Mouse (Mus musculus): ENCODE results near the gene Rsbn1l. TPM values are rescaled to one million over a fixed set of nuclear protein-coding genes. Genes with fewer than 3 reads are reported as not detected.

Gene Rsbn1l
- polyA plus RNA-seq (2016; fragmentation: Nextera tagmentation; extraction: Ambion mirVana) = 6.4 and 6.6 TPM in 2 replicates

DNA sequence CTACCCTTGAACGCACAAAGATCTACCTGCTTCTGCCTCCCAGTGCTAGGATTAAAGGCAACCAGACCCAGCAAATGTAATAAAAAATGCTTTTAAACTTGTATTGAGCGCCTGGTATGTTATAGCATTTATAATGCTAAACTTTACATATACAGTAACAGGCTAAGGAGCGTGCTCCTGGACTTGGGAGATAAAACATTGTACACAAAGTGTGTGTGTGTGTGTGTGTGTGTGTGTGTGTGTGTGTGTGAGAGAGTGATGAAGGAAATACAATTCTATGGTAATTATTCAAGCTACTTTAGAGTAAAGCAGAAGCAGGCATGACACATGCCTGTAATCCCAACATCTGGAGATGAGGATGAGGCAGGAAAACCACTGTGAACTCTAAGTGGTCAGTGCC, at the start of gene Rsbn1l:
TSS of gene Rsbn1l (minus strand) at position 101 of the 400 bp plus-strand sequence.
- no peaks in the 10 kb centered on the region for H3K9me3 ChIP-seq (replicated peaks)
- peak within 1 kb of the TSS; percentile 4; the same call in 1 of the 2 replicates for H3K4me3 ChIP-seq
- no peak for ATAC-seq
- 85% methylated on average over 3 of the region's 3 CpGs for WGBS (ENCODE audit: insufficient replicate concordance)
- H3K4me1 ChIP-seq = peaks cover 45% of the 10 kb centered on the region
- peaks cover 32% of the 10 kb centered on the region for H3K36me3 ChIP-seq
- peak within 1 kb of the TSS; percentile 52 for H3K4me2 ChIP-seq
- peak within 1 kb of the TSS; percentile 40 for H3K9ac ChIP-seq
- no peaks in the 10 kb centered on the region for H3K27me3 ChIP-seq (replicated peaks)
- peak within 1 kb of the TSS; percentile 50 for H3K27ac ChIP-seq

DNA sequence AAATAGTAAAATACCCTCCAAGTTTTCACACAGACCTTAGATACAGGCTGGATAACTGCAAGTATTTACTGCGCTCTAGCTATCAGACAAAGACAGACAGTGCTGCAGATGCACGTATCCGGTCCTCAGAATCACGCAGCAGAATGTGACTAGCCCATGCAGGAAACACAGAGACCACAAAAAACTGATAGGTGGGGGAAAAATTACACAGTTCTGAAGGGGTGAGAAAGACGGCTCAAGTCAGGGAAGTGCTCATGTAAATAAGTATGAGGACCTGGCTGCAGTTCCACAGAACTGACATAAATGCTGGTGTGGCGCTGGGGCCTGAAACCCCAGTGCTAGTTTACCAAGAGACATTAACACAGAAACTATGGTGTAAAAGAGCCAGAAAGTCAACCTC, 46.5 kb upstream of the Rsbn1l start:
- WGBS (ENCODE audit: insufficient replicate concordance) = 27% methylated on average over 6 of the region's 6 CpGs

DNA sequence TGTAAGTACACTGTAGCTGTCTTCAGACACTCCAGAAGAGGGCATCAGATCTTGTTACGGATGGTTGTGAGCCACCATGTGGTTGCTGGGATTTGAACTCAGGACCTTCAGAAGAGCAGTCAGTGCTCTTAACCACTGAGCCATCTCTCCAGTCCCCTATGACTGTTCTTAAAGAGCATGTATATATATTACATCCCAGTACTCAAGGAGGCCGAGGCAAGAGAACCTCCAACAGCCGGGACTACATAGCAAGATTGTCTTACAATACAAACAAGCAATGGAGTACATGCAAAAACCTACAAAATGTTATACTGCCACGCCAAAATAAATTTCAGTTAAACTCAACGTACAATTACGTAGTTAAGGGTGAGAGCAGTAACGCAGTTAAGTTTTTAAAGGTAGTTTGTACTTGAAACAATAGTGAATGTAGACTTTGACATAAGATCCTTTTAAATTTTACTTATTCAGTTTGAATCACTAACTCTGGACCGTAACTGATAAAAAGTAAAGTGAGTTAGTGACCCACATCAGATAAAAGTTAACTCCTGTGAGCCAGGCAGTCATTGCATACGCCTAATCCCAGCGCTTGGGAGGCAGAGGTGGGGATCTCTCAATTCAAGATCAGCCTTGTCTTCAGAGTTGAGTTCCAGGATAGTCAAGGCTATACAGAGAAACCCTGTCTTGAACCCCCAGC, 45.6 kb upstream of the Rsbn1l start:
- 64% methylated on average over 10 of the region's 10 CpGs for WGBS (ENCODE audit: insufficient replicate concordance)
- Histone ChIP-seq H3K4me3 (no peak overlapping the region), H3K27ac (peak overlapping the region; percentile 72)

More for the DNA sequence above, 46.5 kb upstream of the Rsbn1l start:
- H3K27ac ChIP-seq = peak overlapping the region; percentile 72
- ATAC-seq = peak; percentile 86
- no peaks in the 10 kb centered on the region for H3K27me3 ChIP-seq (replicated peaks)
- no peak overlapping the region for H3K9ac ChIP-seq
- peaks cover 85% of the 10 kb centered on the region for H3K36me3 ChIP-seq
- no peak overlapping the region for H3K4me3 ChIP-seq
- H3K4me1 ChIP-seq = peaks cover 32% of the 10 kb centered on the region
- peak overlapping the region; percentile 47 for H3K4me2 ChIP-seq
- 0 out of 2 replicates have a peak, but pooled peaks cover 4% of the 10 kb centered on the region for H3K9me3 ChIP-seq (replicated peaks)

DNA sequence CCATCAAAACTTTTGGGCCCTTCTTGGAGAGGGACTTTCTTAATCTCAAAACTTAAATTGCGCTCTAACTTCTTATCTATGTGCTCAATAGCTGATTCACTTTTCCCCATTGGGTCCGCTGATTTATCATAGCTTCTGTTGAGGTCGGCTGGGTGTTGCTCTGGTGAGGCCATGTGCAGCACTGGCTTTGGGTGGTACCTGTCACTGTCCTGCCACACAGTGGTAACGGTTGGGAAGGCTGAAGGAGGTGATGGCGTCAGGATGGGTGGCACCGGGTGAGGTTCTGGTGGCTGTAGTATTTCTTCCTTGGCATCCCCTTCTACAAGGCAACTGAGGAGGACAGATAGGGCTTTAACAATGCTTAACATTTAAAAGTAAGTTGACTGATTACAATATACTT, 42.2 kb upstream of the Rsbn1l start:
- WGBS (ENCODE audit: insufficient replicate concordance) = 48% methylated on average over 6 of the region's 6 CpGs
- peaks cover 37% of the 10 kb centered on the region for H3K4me1 ChIP-seq
- no peak overlapping the region for H3K4me3 ChIP-seq
- peak; percentile 65 for ATAC-seq
- no peaks in the 10 kb centered on the region for H3K27me3 ChIP-seq (replicated peaks)
- no peak overlapping the region for H3K9ac ChIP-seq
- peaks cover 93% of the 10 kb centered on the region for H3K36me3 ChIP-seq
- H3K27ac ChIP-seq = no peak overlapping the region
- H3K4me2 ChIP-seq = no peak overlapping the region
- H3K9me3 ChIP-seq (replicated peaks) = 0 out of 2 replicates have a peak, but pooled peaks cover 4% of the 10 kb centered on the region

More for the DNA sequence above, 45.6 kb upstream of the Rsbn1l start:
- Histone ChIP-seq H3K36me3 (peaks cover 87% of the 10 kb centered on the region), H3K9me3 (replicated peaks) (0 out of 2 replicates have a peak, but pooled peaks cover 4% of the 10 kb centered on the region), H3K9ac (no peak overlapping the region), H3K4me2 (peak overlapping the region; percentile 47), H3K27me3 (replicated peaks) (no peaks in the 10 kb centered on the region), H3K4me1 (peaks cover 37% of the 10 kb centered on the region)
- ATAC-seq = no peak

DNA sequence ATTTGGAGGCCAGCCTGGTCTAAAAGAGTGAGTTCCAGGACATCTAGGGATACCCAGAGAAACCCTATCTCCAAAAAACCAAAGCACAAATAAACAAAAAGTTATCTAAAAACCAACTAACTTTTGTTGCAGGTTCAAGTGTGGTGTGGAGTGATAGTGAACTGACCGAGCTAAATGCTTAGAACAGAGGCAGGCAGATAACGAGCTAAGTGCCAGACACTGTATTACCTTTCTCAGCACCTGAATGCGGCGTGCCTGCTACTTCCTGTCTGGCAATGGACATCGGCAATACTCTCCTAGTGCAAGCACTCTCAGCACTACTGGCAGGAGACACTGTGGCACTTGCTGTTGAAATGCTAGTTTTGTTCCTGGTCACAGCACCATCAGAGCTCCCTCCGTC, 41.4 kb upstream of the Rsbn1l start:
- no peak overlapping the region for H3K4me3 ChIP-seq
- 53% methylated on average over 6 of the region's 6 CpGs for WGBS (ENCODE audit: insufficient replicate concordance)
- no peaks in the 10 kb centered on the region for H3K27me3 ChIP-seq (replicated peaks)
- peak overlapping the region; percentile 25 for H3K27ac ChIP-seq
- H3K4me1 ChIP-seq = peaks cover 29% of the 10 kb centered on the region
- H3K36me3 ChIP-seq = peaks cover 90% of the 10 kb centered on the region
- ATAC-seq = peak; percentile 60; the same call in 1 of the 2 replicates
- no peak overlapping the region for H3K9ac ChIP-seq
- no peak overlapping the region for H3K4me2 ChIP-seq
- 0 out of 2 replicates have a peak, but pooled peaks cover 4% of the 10 kb centered on the region for H3K9me3 ChIP-seq (replicated peaks)

DNA sequence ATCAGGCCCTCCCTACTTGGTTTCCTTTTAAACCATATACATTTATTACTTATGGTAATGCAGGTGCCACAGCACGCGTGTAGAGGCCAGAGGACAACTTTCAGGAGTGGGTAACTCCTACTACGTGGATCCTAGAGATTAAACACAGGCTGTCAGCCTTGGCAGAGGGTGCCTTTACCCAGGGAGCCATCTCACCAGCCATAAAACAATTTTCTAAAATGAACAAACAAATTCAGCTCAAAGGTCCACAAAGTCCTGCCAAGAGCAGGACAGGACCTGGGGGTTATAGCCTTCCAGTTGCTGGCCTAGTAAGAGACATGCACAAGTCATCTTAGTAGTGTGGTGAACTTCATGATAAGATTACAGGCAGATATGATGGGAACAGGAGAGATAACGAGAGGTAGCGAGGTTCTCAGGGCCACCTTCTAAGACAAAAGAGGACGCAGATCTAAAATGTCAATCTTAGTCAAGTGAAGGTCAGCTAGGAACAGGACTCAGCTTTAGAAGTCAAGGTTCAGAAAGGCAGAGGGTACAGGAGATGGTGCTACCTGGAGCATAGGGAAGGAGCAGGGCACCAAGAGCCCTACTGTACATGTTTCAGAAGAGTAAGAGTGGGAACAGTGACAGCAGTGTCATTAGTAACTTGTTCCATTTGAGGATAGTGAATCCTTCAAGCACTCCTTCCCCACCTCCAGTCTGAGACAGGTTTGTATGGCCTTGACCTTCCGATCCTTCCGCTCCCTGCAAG, 34.0 kb upstream of the Rsbn1l start:
- no peaks in the 10 kb centered on the region for H3K27me3 ChIP-seq (replicated peaks)
- WGBS (ENCODE audit: insufficient replicate concordance) = 87% methylated on average over 8 of the region's 8 CpGs
- peaks cover 83% of the 10 kb centered on the region for H3K36me3 ChIP-seq
- H3K9me3 ChIP-seq (replicated peaks) = no peaks in the 10 kb centered on the region
- H3K4me3 ChIP-seq = no peak overlapping the region
- no peak overlapping the region for H3K9ac ChIP-seq
- ATAC-seq = no peak
- H3K4me1 ChIP-seq = no peaks in the 10 kb centered on the region
- no peak overlapping the region for H3K27ac ChIP-seq
- no peak overlapping the region for H3K4me2 ChIP-seq

DNA sequence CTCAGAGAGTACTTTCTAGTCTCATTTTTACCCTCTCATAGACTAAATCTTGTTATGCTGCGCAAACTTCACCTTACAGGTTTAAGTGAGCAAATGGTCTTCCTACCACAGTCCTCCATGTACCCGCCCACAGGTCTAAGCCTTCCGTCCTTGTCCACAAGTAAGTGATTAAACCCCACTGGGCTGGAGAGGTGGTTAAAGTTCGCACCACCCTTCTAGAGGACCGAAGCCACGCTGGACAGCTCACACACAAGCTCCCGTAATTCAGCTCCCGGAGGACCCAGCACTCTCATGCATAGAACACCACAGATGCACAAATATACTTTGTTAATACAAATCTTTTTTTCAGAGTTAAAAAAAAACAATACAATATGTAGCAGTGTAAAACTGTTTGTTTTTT, 30.1 kb upstream of the Rsbn1l start:
- Histone ChIP-seq H3K27me3 (replicated peaks) (no peaks in the 10 kb centered on the region), H3K4me3 (no peak overlapping the region), H3K9me3 (replicated peaks) (no peaks in the 10 kb centered on the region), H3K36me3 (peaks cover 57% of the 10 kb centered on the region), H3K9ac (no peak overlapping the region), H3K27ac (no peak overlapping the region), H3K4me1 (no peaks in the 10 kb centered on the region), H3K4me2 (no peak overlapping the region)
- ATAC-seq = no peak
- 85% methylated on average over 8 of the region's 8 CpGs for WGBS (ENCODE audit: insufficient replicate concordance)

DNA sequence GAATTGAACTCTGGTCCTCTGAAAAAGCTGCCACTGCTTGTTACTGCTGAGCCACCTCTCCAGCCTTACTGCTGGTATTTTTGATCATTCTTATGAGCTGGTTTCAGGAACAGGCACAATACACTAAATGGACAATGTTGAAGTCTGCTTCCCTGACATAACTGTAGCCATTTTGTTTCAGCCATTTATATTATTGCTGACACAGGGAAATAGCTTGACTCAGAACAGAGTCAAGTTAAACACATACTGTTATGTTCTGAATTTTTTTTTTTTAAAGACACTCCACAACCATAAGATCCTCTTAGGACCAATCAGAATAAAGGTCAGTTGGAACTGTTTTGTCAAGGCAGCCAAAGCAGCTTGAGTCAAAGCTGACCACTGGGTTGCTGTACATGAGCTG, 27.3 kb upstream of the Rsbn1l start:
- ATAC-seq = no peak
- Histone ChIP-seq H3K9me3 (replicated peaks) (no peaks in the 10 kb centered on the region), H3K4me1 (no peaks in the 10 kb centered on the region), H3K27me3 (replicated peaks) (no peaks in the 10 kb centered on the region), H3K27ac (no peak overlapping the region), H3K4me2 (no peak overlapping the region), H3K4me3 (no peak overlapping the region), H3K9ac (no peak overlapping the region), H3K36me3 (peaks cover 32% of the 10 kb centered on the region)

DNA sequence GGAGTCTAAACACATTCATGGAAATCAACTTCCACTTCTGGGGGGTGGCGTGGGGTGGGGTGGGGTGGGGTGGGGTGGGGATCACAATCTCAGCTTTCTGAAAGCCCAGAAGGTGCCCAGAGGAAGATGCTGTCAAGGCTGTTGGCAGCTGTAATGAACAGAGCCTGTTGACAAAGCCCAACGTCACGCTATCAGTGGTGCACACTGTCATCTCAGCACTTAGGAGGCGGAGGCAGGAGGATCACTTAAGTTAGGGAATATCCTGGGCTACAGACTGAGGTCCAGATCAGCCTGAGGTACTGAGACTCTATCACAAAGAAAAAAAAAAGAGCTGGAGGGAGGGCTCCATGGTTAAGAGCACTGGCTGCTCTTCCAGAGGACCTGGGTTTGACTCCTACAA, 18.5 kb upstream of the Rsbn1l start:
- WGBS (ENCODE audit: insufficient replicate concordance) = 29% methylated on average over 4 of the region's 4 CpGs
- Histone ChIP-seq H3K9me3 (replicated peaks) (no peaks in the 10 kb centered on the region), H3K36me3 (no peaks in the 10 kb centered on the region), H3K27ac (no peak overlapping the region), H3K27me3 (replicated peaks) (no peaks in the 10 kb centered on the region), H3K9ac (no peak overlapping the region), H3K4me2 (no peak overlapping the region), H3K4me3 (no peak overlapping the region), H3K4me1 (peaks cover 14% of the 10 kb centered on the region)
- ATAC-seq = no peak

DNA sequence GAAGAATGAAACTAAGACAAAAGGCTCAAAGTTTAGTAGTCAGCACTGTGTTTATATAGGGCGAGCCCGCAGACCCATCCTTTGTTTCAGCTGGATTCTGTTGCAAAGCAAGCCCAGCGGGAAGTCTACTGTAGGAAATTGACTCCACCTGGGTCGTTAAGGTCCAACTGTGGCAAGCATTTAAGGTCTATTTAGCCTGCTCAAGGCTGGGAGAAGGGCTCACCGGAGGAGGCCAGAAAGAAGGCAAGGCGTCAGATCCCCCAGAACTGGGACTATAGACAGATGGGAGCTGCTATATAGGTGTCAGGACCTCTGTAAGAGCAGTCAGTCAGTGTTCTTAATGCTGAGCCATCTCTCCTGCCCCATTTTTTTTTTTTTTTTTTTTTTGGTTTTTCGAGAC, 17.8 kb upstream of the Rsbn1l start:
- H3K4me1 ChIP-seq = peaks cover 14% of the 10 kb centered on the region
- no peak overlapping the region for H3K4me3 ChIP-seq
- no peaks in the 10 kb centered on the region for H3K27me3 ChIP-seq (replicated peaks)
- H3K27ac ChIP-seq = no peak overlapping the region
- H3K9me3 ChIP-seq (replicated peaks) = no peaks in the 10 kb centered on the region
- no peak overlapping the region for H3K9ac ChIP-seq
- no peaks in the 10 kb centered on the region for H3K36me3 ChIP-seq
- WGBS (ENCODE audit: insufficient replicate concordance) = 51% methylated on average over 7 of the region's 7 CpGs
- H3K4me2 ChIP-seq = no peak overlapping the region
- no peak for ATAC-seq

DNA sequence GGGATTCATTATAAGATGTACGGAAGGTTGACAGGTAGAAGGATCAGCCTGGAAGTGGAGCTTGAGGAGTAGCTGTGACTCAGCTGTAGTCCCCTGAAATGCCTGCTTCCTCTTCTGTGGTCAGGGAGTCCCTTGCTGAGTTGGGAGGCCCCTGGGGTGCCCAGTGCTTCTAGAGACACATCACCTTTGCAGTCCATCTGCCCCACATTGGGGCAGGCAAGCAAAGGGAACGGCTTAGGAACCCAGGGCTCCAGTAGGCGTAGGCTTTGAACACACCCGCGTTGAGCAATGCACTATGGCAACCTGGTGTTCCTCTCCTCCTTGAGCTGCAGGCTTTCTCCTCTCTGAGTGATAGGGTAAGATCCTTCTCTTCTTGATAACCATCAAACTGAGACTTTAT, 16.9 kb upstream of the Rsbn1l start:
- no peak for ATAC-seq
- Histone ChIP-seq H3K9ac (no peak overlapping the region), H3K9me3 (replicated peaks) (no peaks in the 10 kb centered on the region), H3K27me3 (replicated peaks) (no peaks in the 10 kb centered on the region), H3K36me3 (no peaks in the 10 kb centered on the region), H3K27ac (no peak overlapping the region), H3K4me3 (no peak overlapping the region), H3K4me2 (no peak overlapping the region), H3K4me1 (peaks cover 21% of the 10 kb centered on the region)
- 12% methylated on average over 5 of the region's 5 CpGs for WGBS (ENCODE audit: insufficient replicate concordance)

DNA sequence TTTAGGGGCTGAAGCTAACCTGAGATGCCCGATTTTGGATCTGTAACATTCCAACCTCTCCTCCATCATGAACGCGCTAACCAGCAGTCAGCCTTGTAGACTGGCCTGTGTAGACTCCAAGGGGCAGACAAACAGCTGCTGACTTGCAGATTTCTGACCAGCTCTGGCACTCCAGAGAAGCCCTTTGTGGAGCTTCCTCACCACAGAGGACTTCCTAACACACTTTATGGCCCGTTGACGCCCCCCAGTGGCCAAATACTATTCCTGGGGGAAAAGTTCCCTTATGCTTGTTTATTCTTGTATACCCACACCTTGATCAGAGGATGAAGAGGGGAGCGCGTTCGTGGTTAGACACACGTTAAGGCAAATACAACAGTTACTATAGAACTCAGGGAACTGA, 12.8 kb upstream of the Rsbn1l start:
- peaks cover 14% of the 10 kb centered on the region for H3K4me1 ChIP-seq
- H3K4me3 ChIP-seq = no peak overlapping the region
- H3K36me3 ChIP-seq = no peaks in the 10 kb centered on the region
- WGBS (ENCODE audit: insufficient replicate concordance) = 31% methylated on average over 9 of the region's 9 CpGs
- ATAC-seq = peak; percentile 69; the same call in 1 of the 2 replicates
- peak overlapping the region; percentile 21 for H3K4me2 ChIP-seq
- H3K27ac ChIP-seq = no peak overlapping the region
- no peaks in the 10 kb centered on the region for H3K9me3 ChIP-seq (replicated peaks)
- H3K27me3 ChIP-seq (replicated peaks) = no peaks in the 10 kb centered on the region
- no peak overlapping the region for H3K9ac ChIP-seq
